Mouse (Mus musculus): Measurements from ENCODE around the gene Abcg1. TPM values are rescaled to one million over a fixed set of nuclear protein-coding genes. Genes with fewer than 3 reads are reported as not detected.

Abcg1 gene
- 125 to 170 TPM (median 138 TPM) in 4 replicates for total RNA-seq (2023)

GRCm38 (mm10) chr17:31057151-31057890, at the start of gene Abcg1:
TSS of gene Abcg1 (plus strand) at chr17:31057675.

GRCm38 (mm10) chr17:31129452-31129851, 72.0 kb downstream of the Abcg1 start, which contains the start of gene Tff3:
TSS of gene Tff3 (minus strand) at chr17:31129646.

DNA sequence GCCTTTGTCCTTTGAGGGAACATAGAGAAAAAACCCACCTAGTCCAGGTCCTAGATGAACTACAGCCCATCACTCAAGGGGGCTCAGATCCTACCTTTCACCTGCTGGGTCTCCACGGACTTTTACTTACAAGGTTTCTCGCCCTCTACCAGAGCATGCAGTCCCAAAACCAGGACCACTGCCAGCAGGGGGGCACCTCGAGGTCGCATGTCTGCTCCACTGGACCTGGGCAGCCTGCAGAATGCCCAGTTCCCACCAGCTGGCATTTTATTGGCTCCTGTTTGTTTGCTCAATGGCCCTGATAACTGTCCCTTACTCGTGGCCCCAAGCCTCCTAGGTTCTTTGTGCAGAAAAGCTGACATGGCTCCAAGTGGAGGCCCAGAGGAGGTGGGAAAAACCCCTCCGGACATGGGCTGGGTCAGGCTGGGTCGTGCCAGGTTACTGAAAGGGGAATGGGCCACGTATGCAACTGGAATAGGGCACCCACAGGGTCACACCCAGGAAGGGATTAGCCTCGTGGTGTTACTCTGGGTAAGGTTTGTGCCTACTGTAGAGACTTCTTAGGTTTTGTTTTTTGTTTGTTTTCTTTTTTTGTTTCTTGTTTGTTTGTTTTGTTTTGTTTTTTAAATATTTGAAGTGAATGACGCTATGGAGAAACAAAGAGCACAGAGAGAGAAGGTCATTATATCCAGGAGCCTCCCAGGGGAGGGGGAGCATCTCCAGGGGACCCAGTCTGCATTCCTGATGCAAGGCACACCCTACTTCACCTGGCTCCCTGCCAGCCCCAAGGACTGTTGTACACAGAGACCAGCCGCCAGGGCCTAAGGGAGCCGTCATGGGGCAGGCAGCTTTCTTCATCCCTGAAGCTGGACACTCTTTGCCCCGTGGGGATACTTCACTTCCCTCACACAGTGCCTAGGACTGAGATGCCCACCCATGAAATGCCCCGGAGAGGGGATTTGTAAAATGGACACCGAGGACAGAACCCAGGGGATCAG, 86.9 kb downstream of the Abcg1 start, which contains the start of gene Tff2:
Gene Tff2 (minus strand): TSS at position 243 of the 998 bp plus-strand sequence.

DNA sequence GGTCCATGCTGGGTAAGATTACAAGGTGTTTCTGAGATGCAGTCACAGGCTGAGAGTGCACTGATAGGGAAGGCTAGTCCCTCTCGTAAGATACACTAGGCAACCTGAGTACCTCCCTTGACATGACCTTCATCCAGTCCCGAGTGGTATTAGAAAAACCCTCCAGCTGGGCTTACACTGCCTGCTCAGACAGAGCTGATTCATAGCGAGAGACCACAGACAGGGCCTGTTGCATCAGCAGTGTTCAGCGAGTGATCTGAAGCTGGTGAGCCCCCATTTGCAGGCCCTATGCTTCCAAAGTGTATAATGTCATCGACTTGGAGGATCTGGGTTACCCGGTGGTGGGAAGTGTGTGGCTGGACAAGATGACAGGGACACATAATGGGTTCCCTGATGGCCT, 107.7 kb downstream of the Abcg1 start, which contains the start of gene Tff1:
Gene Tff1 (minus strand): TSS at position 151 of the 400 bp plus-strand sequence.

Other genes with a start within 250 kb of the Abcg1 start
- gene Glp1r, start 155.9 kb upstream of the Abcg1 start, total RNA-seq (2023), result not detected in 4 replicates
- gene Umodl1, start 103.0 kb upstream of the Abcg1 start, total RNA-seq (2023), result not detected in 4 replicates
- not detected in 4 replicates for gene Tff3, start 72.0 kb downstream of the Abcg1 start, total RNA-seq (2023)
- not detected in 4 replicates for gene Tff2, start 86.6 kb downstream of the Abcg1 start, total RNA-seq (2023)
- not detected in 4 replicates for gene Tff1, start 107.6 kb downstream of the Abcg1 start, total RNA-seq (2023)
- 0.21 to 0.66 TPM (median 0.25 TPM) in 3 of 4 replicates, not detected in the other for gene Tmprss3, start 141.3 kb downstream of the Abcg1 start, total RNA-seq (2023)
- 0.36 to 0.66 TPM (median 0.50 TPM) in 3 of 4 replicates, not detected in the other for gene Ubash3a, start 150.2 kb downstream of the Abcg1 start, total RNA-seq (2023)
- 0.75 to 1.4 TPM (median 0.98 TPM) in 3 of 4 replicates, not detected in the other for gene Rsph1, start 219.7 kb downstream of the Abcg1 start, total RNA-seq (2023)
- gene Slc37a1, start 229.1 kb downstream of the Abcg1 start, total RNA-seq (2023), result 34.1 to 44.3 TPM (median 43.1 TPM) in 4 replicates

All from B cell, adult 62 days (primary cell).